Mouse (Mus musculus) megakaryocyte, embryonic 14.5 days (primary cell): ENCODE results near the gene Sorcs2.

Experiments used
- FLI1 ChIP-seq: IDR thresholded peaks from 2 replicates; pipeline ENCODE4 v1.6.1; 2012; ENCODE audit warnings: low read length, inconsistent platforms, mixed read lengths
- GATA1 ChIP-seq: IDR thresholded peaks from 3 replicates; pipeline ENCODE4 v1.6.1; 2012; ENCODE audit warnings: mixed read lengths, low read length, inconsistent platforms, borderline replicate concordance

- TF ChIP-seq GATA1 (no peak), FLI1 (no peak)
Measured at GRCm38 (mm10) chr5:36144560-36144959, 253.4 kb downstream of the Sorcs2 start.
